Mouse (Mus musculus): Measurements from ENCODE around the gene Lamb1. TPM values are rescaled to one million over a fixed set of nuclear protein-coding genes. Genes with fewer than 3 reads are reported as not detected.

The Lamb1 gene
- 142 and 163 TPM in 2 replicates for polyA plus RNA-seq (2011; ENCODE audit: insufficient read depth, insufficient read length, low read depth, missing spikeins)

DNA sequence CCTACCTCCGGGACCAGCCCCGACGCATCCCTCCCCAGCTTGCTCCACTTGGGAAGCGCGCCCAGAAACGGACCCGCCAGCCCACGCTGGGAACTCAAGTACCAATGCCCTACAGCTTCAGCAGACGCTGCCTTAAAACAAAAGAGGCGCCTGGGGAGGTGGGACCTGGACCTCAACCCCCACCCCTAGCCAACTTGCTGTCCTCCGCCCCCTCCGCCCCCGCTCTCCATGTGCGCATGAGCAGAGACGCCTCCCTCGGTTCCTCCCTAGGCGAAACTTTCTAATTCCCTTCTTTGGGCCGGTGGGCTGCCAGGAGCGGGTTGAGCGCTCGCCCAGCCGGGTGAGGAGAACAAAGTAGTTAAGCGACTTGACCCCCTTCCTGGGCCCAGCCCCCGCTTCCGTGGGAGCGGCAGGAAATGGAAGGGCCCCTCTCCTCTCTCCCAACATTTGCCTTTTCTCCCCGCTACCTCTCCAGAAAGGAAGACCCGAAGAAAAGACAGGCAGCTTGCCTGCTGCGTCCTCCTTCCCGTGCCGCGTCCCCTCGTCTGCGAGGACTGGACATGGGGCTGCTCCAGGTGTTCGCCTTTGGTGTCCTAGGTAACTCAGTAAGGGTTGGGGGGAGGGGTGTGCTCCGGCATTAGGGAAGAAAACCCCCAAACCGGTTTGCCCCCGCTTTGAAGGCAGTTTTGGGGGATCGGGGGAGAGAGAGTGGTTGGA is at the start of gene Lamb1:
TSS of gene Lamb1 (plus strand) at position 230 of the 717 bp plus-strand sequence.
- peaks cover 14% of the 10 kb centered on the region for H3K36me3 ChIP-seq (ENCODE audit: control insufficient read depth, insufficient read depth, low read length, poor library complexity, severe bottlenecking)
- 0 out of 2 replicates have a peak within 1 kb of the TSS, but pooled peaks have one; percentile 20 for H3K27ac ChIP-seq (ENCODE audit: insufficient read depth, low read length)
- H3K9me3 ChIP-seq (replicated peaks; ENCODE audit: control insufficient read depth, insufficient read depth, low read length, poor library complexity, severe bottlenecking), result no peaks in the 10 kb centered on the region
- H3K27me3 ChIP-seq (ENCODE audit: control insufficient read depth, insufficient read depth, low read length, poor library complexity, severe bottlenecking), result peaks cover 4% of the 10 kb centered on the region; the same call in 1 of the 2 replicates
- peaks cover 7% of the 10 kb centered on the region for H3K4me1 ChIP-seq (ENCODE audit: control insufficient read depth, insufficient read depth, low read length)
- TF ChIP-seq EP300 (IDR thresholded peaks at IDR 0.05; ENCODE audit: insufficient read depth, low read depth, low read length) (no peak), CTCF (IDR thresholded peaks at IDR 0.05; ENCODE audit: low read depth, low read length) (no peak), POLR2A (IDR thresholded peaks at IDR 0.05; ENCODE audit: insufficient read depth, low read length) (no peak)
- H3K4me3 ChIP-seq (ENCODE audit: low read depth, low read length), result peak within 1 kb of the TSS; percentile 97
- peak within 1 kb of the TSS; percentile 86 for H3K9ac ChIP-seq (ENCODE audit: low read depth, poor library complexity, severe bottlenecking)

DNA sequence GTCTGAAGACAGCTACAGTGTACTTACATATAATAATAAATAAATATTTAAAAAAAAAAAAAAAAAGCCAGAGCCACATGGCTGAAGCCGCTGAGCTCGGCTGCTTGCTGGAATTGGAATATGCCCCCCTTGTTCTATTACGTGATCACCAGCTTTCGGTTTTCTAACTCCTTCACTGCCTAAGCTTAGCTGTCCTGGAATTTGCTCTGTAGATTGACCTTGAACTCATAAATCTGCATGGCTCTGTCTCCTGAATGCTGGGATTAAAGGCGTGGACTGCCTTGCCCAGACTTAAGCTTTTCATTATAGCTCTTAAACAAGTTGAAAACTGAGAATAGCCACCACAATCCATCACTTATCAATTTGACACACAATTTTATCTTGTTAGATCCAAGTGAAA is 47.8 kb upstream of the Lamb1 start:
- no peak overlapping the region for H3K27ac ChIP-seq (ENCODE audit: insufficient read depth, low read length)
- no peak for TF ChIP-seq EP300 (IDR thresholded peaks at IDR 0.05; ENCODE audit: insufficient read depth, low read depth, low read length)
- TF ChIP-seq CTCF (IDR thresholded peaks at IDR 0.05; ENCODE audit: low read depth, low read length), result no peak
- no peak for TF ChIP-seq POLR2A (IDR thresholded peaks at IDR 0.05; ENCODE audit: insufficient read depth, low read length)
- H3K9ac ChIP-seq (ENCODE audit: low read depth, poor library complexity, severe bottlenecking), result no peak overlapping the region
- no peaks in the 10 kb centered on the region for H3K4me1 ChIP-seq (ENCODE audit: control insufficient read depth, insufficient read depth, low read length)
- no peaks in the 10 kb centered on the region for H3K9me3 ChIP-seq (replicated peaks; ENCODE audit: control insufficient read depth, insufficient read depth, low read length, poor library complexity, severe bottlenecking)
- no peak overlapping the region for H3K4me3 ChIP-seq (ENCODE audit: low read depth, low read length)
- no peaks in the 10 kb centered on the region for H3K36me3 ChIP-seq (ENCODE audit: control insufficient read depth, insufficient read depth, low read length, poor library complexity, severe bottlenecking)
- no peaks in the 10 kb centered on the region for H3K27me3 ChIP-seq (ENCODE audit: control insufficient read depth, insufficient read depth, low read length, poor library complexity, severe bottlenecking)

DNA sequence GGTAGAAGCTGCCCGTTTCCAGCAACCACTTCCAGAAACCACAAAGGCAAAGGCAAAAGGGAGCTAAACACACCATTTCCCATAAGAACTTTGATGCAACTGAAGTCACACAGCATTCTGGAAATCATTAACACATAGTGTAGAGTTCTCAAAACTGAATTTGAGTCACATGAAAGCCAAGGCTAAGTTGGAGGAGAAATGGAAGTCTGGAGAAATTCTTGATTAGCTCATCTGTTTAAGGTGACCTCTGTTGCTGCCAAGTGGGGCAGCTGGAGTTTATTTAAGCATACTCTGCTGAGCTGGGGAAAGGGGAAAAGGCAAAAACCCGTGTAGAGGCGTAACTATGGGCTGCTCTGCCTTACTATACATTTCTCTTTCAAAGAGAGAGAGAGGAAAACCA is 46.3 kb upstream of the Lamb1 start:
- Histone ChIP-seq H3K4me3 (ENCODE audit: low read depth, low read length) (no peak overlapping the region), H3K27ac (ENCODE audit: insufficient read depth, low read length) (no peak overlapping the region), H3K36me3 (ENCODE audit: control insufficient read depth, insufficient read depth, low read length, poor library complexity, severe bottlenecking) (no peaks in the 10 kb centered on the region), H3K27me3 (ENCODE audit: control insufficient read depth, insufficient read depth, low read length, poor library complexity, severe bottlenecking) (no peaks in the 10 kb centered on the region), H3K4me1 (ENCODE audit: control insufficient read depth, insufficient read depth, low read length) (no peaks in the 10 kb centered on the region), H3K9ac (ENCODE audit: low read depth, poor library complexity, severe bottlenecking) (no peak overlapping the region), H3K9me3 (replicated peaks; ENCODE audit: control insufficient read depth, insufficient read depth, low read length, poor library complexity, severe bottlenecking) (no peaks in the 10 kb centered on the region)
- TF ChIP-seq EP300 (IDR thresholded peaks at IDR 0.05; ENCODE audit: insufficient read depth, low read depth, low read length) (no peak), POLR2A (IDR thresholded peaks at IDR 0.05; ENCODE audit: insufficient read depth, low read length) (no peak), CTCF (IDR thresholded peaks at IDR 0.05; ENCODE audit: low read depth, low read length) (no peak)

DNA sequence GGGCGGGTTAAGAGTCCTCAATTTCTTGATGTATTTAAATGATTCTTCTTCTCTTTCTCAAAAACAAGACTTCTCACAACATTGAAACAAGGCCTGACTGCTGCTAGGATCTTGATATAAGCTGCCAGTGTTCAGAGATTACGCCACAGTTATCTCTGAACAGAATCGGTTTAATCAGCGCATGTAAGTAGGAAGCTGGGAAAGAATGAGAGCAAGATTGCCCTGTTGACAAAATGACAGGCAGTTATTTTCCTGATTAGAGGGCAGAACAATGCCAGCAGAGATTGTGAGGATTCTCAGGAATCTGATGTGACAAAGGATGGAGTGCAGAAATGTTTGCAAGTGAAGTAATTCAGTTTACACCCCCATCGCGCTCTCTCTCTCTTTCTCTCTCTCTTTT is 43.5 kb upstream of the Lamb1 start:
- H3K4me3 ChIP-seq (ENCODE audit: low read depth, low read length), result no peak overlapping the region
- no peaks in the 10 kb centered on the region for H3K36me3 ChIP-seq (ENCODE audit: control insufficient read depth, insufficient read depth, low read length, poor library complexity, severe bottlenecking)
- no peak overlapping the region for H3K27ac ChIP-seq (ENCODE audit: insufficient read depth, low read length)
- no peaks in the 10 kb centered on the region for H3K4me1 ChIP-seq (ENCODE audit: control insufficient read depth, insufficient read depth, low read length)
- H3K9me3 ChIP-seq (replicated peaks; ENCODE audit: control insufficient read depth, insufficient read depth, low read length, poor library complexity, severe bottlenecking), result no peaks in the 10 kb centered on the region
- H3K27me3 ChIP-seq (ENCODE audit: control insufficient read depth, insufficient read depth, low read length, poor library complexity, severe bottlenecking), result no peaks in the 10 kb centered on the region
- no peak for TF ChIP-seq CTCF (IDR thresholded peaks at IDR 0.05; ENCODE audit: low read depth, low read length)
- no peak for TF ChIP-seq EP300 (IDR thresholded peaks at IDR 0.05; ENCODE audit: insufficient read depth, low read depth, low read length)
- no peak for TF ChIP-seq POLR2A (IDR thresholded peaks at IDR 0.05; ENCODE audit: insufficient read depth, low read length)
- no peak overlapping the region for H3K9ac ChIP-seq (ENCODE audit: low read depth, poor library complexity, severe bottlenecking)

DNA sequence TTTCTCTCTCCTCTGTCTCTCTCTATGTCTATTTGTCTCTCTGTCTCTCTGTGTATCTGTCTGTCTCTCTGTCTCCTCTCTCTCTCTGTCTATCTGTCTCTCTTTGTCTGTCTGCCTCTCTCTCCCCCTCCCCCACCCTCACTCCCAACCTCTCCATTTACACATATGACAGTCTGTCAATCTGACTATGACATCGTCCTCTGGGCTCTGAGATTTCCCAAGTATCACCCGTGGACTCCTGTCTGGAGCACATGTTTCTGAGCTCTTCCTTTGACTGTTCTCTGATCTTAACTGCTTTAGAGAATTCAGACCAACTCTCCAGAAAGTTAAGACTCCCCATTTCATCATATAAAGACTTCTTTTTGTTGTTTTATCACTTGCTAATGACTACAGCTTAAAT is 42.8 kb upstream of the Lamb1 start:
- Histone ChIP-seq H3K9me3 (replicated peaks; ENCODE audit: control insufficient read depth, insufficient read depth, low read length, poor library complexity, severe bottlenecking) (no peaks in the 10 kb centered on the region), H3K4me3 (ENCODE audit: low read depth, low read length) (no peak overlapping the region), H3K27ac (ENCODE audit: insufficient read depth, low read length) (no peak overlapping the region; the same call in 1 of the 2 replicates), H3K27me3 (ENCODE audit: control insufficient read depth, insufficient read depth, low read length, poor library complexity, severe bottlenecking) (no peaks in the 10 kb centered on the region), H3K9ac (ENCODE audit: low read depth, poor library complexity, severe bottlenecking) (no peak overlapping the region), H3K36me3 (ENCODE audit: control insufficient read depth, insufficient read depth, low read length, poor library complexity, severe bottlenecking) (no peaks in the 10 kb centered on the region), H3K4me1 (ENCODE audit: control insufficient read depth, insufficient read depth, low read length) (no peaks in the 10 kb centered on the region)
- TF ChIP-seq EP300 (IDR thresholded peaks at IDR 0.05; ENCODE audit: insufficient read depth, low read depth, low read length), result no peak

DNA sequence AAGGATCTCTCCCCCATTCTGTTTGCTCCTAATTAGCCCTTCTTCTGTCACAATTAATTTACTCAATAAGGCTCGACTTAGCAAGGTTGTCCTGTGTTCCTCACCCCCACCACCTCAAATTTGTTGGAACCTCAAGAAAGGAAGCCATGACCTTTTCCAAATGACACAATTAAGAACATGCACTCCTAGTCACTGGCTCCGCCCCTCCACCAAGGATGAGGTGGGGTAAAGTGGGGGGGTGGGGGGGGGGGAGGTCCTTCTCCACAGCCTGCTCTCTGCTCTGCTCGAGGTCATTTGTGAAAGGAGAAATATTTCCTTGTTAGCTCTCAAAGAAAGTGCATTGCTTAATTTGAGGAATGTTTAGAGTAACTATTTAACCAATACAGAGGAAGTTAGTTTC is 42.3 kb upstream of the Lamb1 start:
- Histone ChIP-seq H3K27me3 (ENCODE audit: control insufficient read depth, insufficient read depth, low read length, poor library complexity, severe bottlenecking) (no peaks in the 10 kb centered on the region), H3K36me3 (ENCODE audit: control insufficient read depth, insufficient read depth, low read length, poor library complexity, severe bottlenecking) (no peaks in the 10 kb centered on the region), H3K4me3 (ENCODE audit: low read depth, low read length) (no peak overlapping the region), H3K9ac (ENCODE audit: low read depth, poor library complexity, severe bottlenecking) (no peak overlapping the region), H3K9me3 (replicated peaks; ENCODE audit: control insufficient read depth, insufficient read depth, low read length, poor library complexity, severe bottlenecking) (no peaks in the 10 kb centered on the region), H3K4me1 (ENCODE audit: control insufficient read depth, insufficient read depth, low read length) (no peaks in the 10 kb centered on the region), H3K27ac (ENCODE audit: insufficient read depth, low read length) (no peak overlapping the region; the same call in 1 of the 2 replicates)
- no peak for TF ChIP-seq EP300 (IDR thresholded peaks at IDR 0.05; ENCODE audit: insufficient read depth, low read depth, low read length)
- TF ChIP-seq CTCF (IDR thresholded peaks at IDR 0.05; ENCODE audit: low read depth, low read length), result no peak
- TF ChIP-seq POLR2A (IDR thresholded peaks at IDR 0.05; ENCODE audit: insufficient read depth, low read length), result no peak
